Mouse (Mus musculus) liver, adult 2 months (tissue): ENCODE measurements at regions not wholly inside any gene's neighbourhood (a gene's known extent, or its start where the extent isn't known, plus 50 kb on each side); places are given as distances from the start of the nearest gene placed in this dataset.

Experiments used
- DNase-seq: peaks from one replicate; pipeline ENCODE4 v3.0.0-alpha.2; 2011; ENCODE audit warnings: low read depth, low spot score; ENCODE audit errors: extremely low read depth
- H3K27ac ChIP-seq: fragments of 200-500 bp; replicated peaks from 2 replicates; pipeline ENCODE4 v1.5.1; 2012; ENCODE audit warnings: low read depth, mild to moderate bottlenecking, control low read depth, inconsistent platforms, low read length; ENCODE audit not compliant: insufficient read depth
- H3K27me3 ChIP-seq: fragments of 200-500 bp; 2 replicates; pipeline ENCODE4 v1.6.1; 2012; ENCODE audit warnings: mild to moderate bottlenecking, moderate library complexity, low read length, inconsistent platforms; ENCODE audit not compliant: control insufficient read depth, insufficient read depth
- H3K36me3 ChIP-seq: fragments of 200-500 bp; 2 replicates; pipeline ENCODE4 v1.6.1; 2012; ENCODE audit warnings: low read length, inconsistent platforms; ENCODE audit not compliant: control insufficient read depth, insufficient read depth
- H3K4me1 ChIP-seq: fragments of 200-500 bp; 2 replicates; pipeline ENCODE4 v1.6.1; 2011; ENCODE audit warnings: low read length; ENCODE audit not compliant: control insufficient read depth, insufficient read depth
- H3K4me3 ChIP-seq: fragments of 200-500 bp; 2 replicates; pipeline ENCODE4 v1.5.1; 2011; ENCODE audit warnings: low read depth, mild to moderate bottlenecking, control low read depth, low read length, moderate library complexity; ENCODE audit not compliant: insufficient read depth
- H3K79me2 ChIP-seq: fragments of 200-500 bp; 2 replicates; pipeline ENCODE4 v1.6.1; 2012; ENCODE audit warnings: inconsistent platforms, mild to moderate bottlenecking, low read length, moderate library complexity; ENCODE audit not compliant: control insufficient read depth, insufficient read depth
- H3K9ac ChIP-seq: fragments of 200-500 bp; 2 replicates; pipeline ENCODE4 v1.6.1; 2012; ENCODE audit warnings: low read depth, mild to moderate bottlenecking, control low read depth, inconsistent platforms, low read length
- CTCF ChIP-seq: fragments of 200-500 bp; IDR thresholded peaks from 2 replicates; pipeline ENCODE4 v1.5.1; 2011; ENCODE audit warnings: low read depth, low read length, control low read depth
- POLR2A ChIP-seq: fragments of 200-500 bp; IDR thresholded peaks from 2 replicates; pipeline ENCODE4 v1.6.1; 2011; ENCODE audit warnings: low read length, control low read depth; ENCODE audit not compliant: insufficient read depth; ENCODE audit errors: extremely low read depth
- WGBS: fragments of 180-500 bp; shearing (Covaris S2); methylation state at CpG from one replicate; pipeline ENCODE4 v1.1.7; 2018; 5-methylcytosine and 5-hydroxymethylcytosine counted together

DNA sequence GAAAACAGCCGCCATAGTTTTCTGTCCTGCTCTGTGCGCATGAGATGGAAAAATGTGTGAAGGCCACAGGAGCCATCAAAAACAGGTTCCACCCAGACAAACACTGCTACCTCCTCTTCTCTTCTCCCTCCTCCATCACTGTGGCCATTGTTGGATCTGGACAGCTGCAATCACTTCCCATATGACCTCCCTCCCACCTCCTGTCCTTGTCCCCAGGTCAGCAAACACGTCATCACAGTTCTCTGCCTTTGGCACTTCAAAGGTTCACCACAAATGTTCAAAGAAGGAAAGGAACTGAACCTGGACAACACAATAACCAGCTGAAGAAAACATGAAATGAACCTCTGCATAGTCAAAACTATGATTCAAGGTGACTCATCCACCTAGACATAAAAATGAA, 220.2 kb upstream of the Il12b start:
- Histone ChIP-seq H3K9ac (no peak overlapping the region), H3K27ac (no peak overlapping the region), H3K27me3 (no peaks in the 10 kb centered on the region), H3K36me3 (no peaks in the 10 kb centered on the region), H3K79me2 (no peaks in the 10 kb centered on the region), H3K4me1 (no peaks in the 10 kb centered on the region), H3K4me3 (no peak overlapping the region)
- DNase-seq: no peak
- no peak for TF ChIP-seq CTCF
- 79% methylated on average over 3 of the region's 3 CpGs for WGBS

DNA sequence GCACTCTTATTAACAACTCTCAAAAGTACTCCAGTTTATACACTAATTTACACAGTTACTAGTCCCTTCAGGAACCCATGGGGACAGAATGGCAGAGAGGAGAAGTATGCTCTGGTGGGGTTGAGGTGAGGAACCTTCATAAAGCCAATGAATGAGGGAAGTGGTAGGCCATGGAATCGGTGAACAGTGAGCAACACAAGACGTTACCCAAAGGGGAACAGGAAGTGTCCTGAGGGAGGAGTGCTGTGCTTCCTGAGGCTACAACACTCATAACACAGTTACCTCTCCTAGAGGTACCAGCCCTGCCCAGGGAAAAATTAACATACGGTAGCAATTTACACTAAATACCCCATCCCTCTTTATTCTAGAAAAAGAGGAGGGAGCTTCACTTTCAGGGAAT, 216.0 kb upstream of the Il12b start:
- TF ChIP-seq CTCF: no peak
- no peak for TF ChIP-seq POLR2A
- no peaks in the 10 kb centered on the region for H3K79me2 ChIP-seq
- no peaks in the 10 kb centered on the region for H3K27me3 ChIP-seq
- H3K27ac ChIP-seq: no peak overlapping the region
- DNase-seq: no peak
- H3K4me1 ChIP-seq: no peaks in the 10 kb centered on the region
- no peak overlapping the region for H3K4me3 ChIP-seq
- no peak overlapping the region for H3K9ac ChIP-seq
- H3K36me3 ChIP-seq: no peaks in the 10 kb centered on the region
- 83% methylated on average over 3 of the region's 3 CpGs for WGBS

DNA sequence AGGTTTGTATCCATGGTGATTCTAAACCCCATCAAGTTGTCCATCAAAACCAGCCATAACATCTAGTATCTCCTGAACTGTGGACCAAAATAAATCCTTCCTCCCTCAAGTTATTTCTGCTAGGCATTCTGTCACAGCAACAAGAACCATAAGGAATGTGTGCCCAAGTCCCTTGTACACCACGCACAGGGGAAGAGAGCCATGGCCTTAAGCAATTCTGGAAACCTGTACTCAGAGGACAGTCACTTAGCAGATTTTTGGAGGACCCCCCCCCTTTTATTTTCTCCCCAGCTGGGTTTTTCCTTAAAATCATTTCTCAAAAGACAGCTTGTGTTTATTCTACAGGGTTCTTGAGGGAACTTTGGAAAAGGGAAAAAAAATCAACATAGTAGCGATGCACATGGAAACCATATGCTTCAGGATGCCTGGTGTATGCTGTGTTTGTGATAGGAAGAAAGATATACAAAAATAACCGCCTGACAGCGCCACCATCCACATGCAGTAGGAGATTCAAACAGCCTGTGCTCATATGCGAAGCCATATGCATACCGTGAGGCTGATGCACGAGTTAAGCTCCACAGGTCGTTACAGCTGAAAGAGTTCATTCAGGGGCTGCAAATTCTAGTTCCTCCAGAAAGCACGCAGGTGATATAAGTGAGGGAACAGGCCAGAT, 214.5 kb upstream of the Il12b start:
- Histone ChIP-seq H3K36me3 (no peaks in the 10 kb centered on the region), H3K9ac (no peak overlapping the region), H3K4me3 (no peak overlapping the region), H3K4me1 (no peaks in the 10 kb centered on the region), H3K27me3 (no peaks in the 10 kb centered on the region), H3K27ac (no peak overlapping the region), H3K79me2 (no peaks in the 10 kb centered on the region)
- TF ChIP-seq CTCF (no peak), POLR2A (no peak)
- 86% methylated on average over 9 of the region's 9 CpGs for WGBS
- DNase-seq: no peak

DNA sequence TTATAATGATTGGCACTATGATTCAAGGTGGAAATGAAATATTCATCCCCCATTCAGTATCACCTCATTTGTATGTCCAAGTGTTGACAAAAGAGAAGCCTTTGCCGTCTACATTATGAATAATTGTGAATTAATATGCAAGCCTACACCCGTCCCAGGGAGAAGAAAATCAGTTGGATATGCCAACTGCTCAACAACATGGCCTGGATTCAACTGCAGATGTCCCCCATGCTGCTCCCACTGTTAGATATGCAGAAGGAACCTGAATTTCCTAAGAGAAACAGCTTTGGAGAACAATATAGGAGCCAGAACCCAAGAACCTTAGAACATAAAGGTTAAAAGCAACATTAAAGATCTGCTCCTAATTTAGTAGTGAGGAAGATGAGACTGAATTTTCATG, 211.7 kb upstream of the Il12b start:
- Histone ChIP-seq H3K36me3 (no peaks in the 10 kb centered on the region), H3K27ac (no peak overlapping the region), H3K27me3 (no peaks in the 10 kb centered on the region), H3K4me3 (no peak overlapping the region), H3K9ac (no peak overlapping the region), H3K4me1 (no peaks in the 10 kb centered on the region), H3K79me2 (no peaks in the 10 kb centered on the region)
- 83% methylated on average over 2 of the region's 2 CpGs for WGBS
- DNase-seq: no peak
- no peak for TF ChIP-seq POLR2A

DNA sequence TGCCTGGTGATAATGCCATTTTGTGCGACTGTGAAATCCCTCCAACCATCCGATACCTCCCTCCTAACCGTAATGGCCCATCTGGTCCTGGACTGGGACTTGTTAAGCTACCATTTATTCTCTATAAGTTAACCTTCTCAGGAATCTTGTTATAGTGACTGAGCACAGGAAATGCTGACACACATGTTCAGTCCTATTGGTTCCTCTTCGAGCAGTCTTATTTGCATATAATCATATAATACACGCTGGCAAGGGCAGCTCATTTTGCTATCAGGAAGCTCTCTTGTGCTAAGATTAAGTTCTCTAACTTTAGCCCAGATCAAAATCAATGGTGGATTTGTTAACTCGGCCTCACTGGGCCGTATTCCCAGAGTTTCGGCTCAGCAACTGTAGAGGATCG, 206.1 kb upstream of the Il12b start:
- no peak for TF ChIP-seq CTCF
- no peak for TF ChIP-seq POLR2A
- H3K36me3 ChIP-seq: no peaks in the 10 kb centered on the region
- H3K27ac ChIP-seq: no peak overlapping the region
- 80% methylated on average over 9 of the region's 9 CpGs for WGBS
- no peaks in the 10 kb centered on the region for H3K79me2 ChIP-seq
- no peaks in the 10 kb centered on the region for H3K27me3 ChIP-seq
- H3K4me3 ChIP-seq: no peak overlapping the region
- no peaks in the 10 kb centered on the region for H3K4me1 ChIP-seq
- H3K9ac ChIP-seq: no peak overlapping the region
- DNase-seq: no peak

DNA sequence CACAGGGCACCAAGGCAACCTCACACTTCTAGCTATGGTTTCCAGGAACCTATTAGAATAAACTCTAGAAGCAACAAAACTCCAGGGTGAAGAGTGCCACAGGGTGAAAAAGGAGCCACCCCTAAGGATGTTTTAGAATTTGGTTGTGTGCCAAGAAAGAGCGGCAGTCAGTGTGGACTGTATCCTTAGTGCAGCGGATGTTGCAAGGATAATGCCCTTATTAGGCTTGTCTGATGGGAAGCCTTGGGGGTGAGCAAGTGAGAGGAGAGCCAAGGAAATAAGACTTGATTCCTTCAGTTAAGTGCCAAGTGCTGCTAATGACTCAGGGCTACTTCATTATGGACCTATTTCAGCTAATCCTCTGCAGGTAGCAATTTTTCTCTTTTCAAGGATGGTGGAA, 197.1 kb upstream of the Il12b start:
- H3K9ac ChIP-seq: no peak overlapping the region
- H3K36me3 ChIP-seq: no peaks in the 10 kb centered on the region
- 74% methylated on average over 2 of the region's 2 CpGs for WGBS
- TF ChIP-seq POLR2A: no peak
- no peak for TF ChIP-seq CTCF
- H3K27me3 ChIP-seq: no peaks in the 10 kb centered on the region
- no peaks in the 10 kb centered on the region for H3K4me1 ChIP-seq
- no peak overlapping the region for H3K4me3 ChIP-seq
- DNase-seq: no peak
- no peaks in the 10 kb centered on the region for H3K79me2 ChIP-seq
- H3K27ac ChIP-seq: no peak overlapping the region
